Mouse (Mus musculus) hindbrain, postnatal 0 days (tissue): ENCODE data around the gene Utp20. TPM values are rescaled to one million over a fixed set of nuclear protein-coding genes. Genes with fewer than 3 reads are reported as not detected.
"Not testable (repeated sequence)": the region's sequence is repeated elsewhere in the genome, so short reads cannot be mapped to it uniquely, and the experiment has no call there.

Source experiments
- ATAC-seq: fragments of 200-750 bp; cut with Nextera tagmentation; 2 replicates; pipeline ENCODE4 v1.8.0; 2017; ENCODE audit warnings: mild to moderate bottlenecking, moderate TSS enrichment, moderate library complexity
- DNase-seq: peaks from one replicate; pipeline ENCODE4 v3.0.0-alpha.2; 2015; ENCODE audit warnings: low spot score
- H3K27ac ChIP-seq: fragments of 300-500 bp; sonication (generic); 2 replicates; pipeline ENCODE4 v1.5.1; 2014; ENCODE audit warnings: mild to moderate bottlenecking
- H3K27me3 ChIP-seq: fragments of 300-500 bp; sonication (generic); 2 replicates; pipeline ENCODE4 v1.6.1; 2014; ENCODE audit warnings: low read length, mixed read lengths; ENCODE audit not compliant: insufficient read depth
- H3K36me3 ChIP-seq: fragments of 300-500 bp; sonication (generic); 2 replicates; pipeline ENCODE4 v1.6.1; 2014; ENCODE audit warnings: low read length, mixed read lengths; ENCODE audit not compliant: insufficient read depth
- H3K4me1 ChIP-seq: fragments of 300-500 bp; sonication (generic); 2 replicates; pipeline ENCODE4 v1.6.1; 2014; ENCODE audit warnings: antibody characterized with exemption, low read length, mixed read lengths; ENCODE audit not compliant: insufficient read depth
- H3K4me2 ChIP-seq: fragments of 300-500 bp; sonication (generic); 2 replicates; pipeline ENCODE4 v1.6.1; 2014; ENCODE audit warnings: low read depth, mild to moderate bottlenecking, low read length, moderate library complexity, mixed read lengths
- H3K4me3 ChIP-seq: fragments of 300-500 bp; sonication (generic); 2 replicates; pipeline ENCODE4 v1.5.1; 2014; ENCODE audit warnings: low read length
- H3K9ac ChIP-seq: fragments of 300-500 bp; sonication (generic); replicated peaks from 2 replicates; pipeline ENCODE4 v1.6.1; 2014; ENCODE audit warnings: mild to moderate bottlenecking, low read length, moderate library complexity, mixed read lengths
- H3K9me3 ChIP-seq: fragments of 300-500 bp; sonication (generic); 2 replicates; pipeline ENCODE4 v1.6.1; 2016; ENCODE audit warnings: low read length, mixed read lengths
- CTCF ChIP-seq: IDR thresholded peaks from 2 replicates; pipeline ENCODE4 v1.5.1; 2016; ENCODE audit warnings: antibody characterized with exemption, control low read depth, low read depth
- WGBS: fragments of 180-500 bp; shearing (Covaris S2); extraction: QIAGEN DNeasy Blood & Tissue Kit; methylation state at CpG from one replicate; pipeline ENCODE4 v1.1.7; 2014; 5-methylcytosine and 5-hydroxymethylcytosine counted together
- polyA plus RNA-seq: library from polyadenylated mRNA; unstranded; fragments of >200 nt; fragmentation: Nextera tagmentation; extraction: Ambion mirVana; gene quantifications from 2 replicates; pipeline ENCODE4 v1.2.1, GENCODE M21; 2015
- total RNA-seq: library from RNA; depleted of rRNA; stranded (reverse); fragments of >200 nt; gene quantifications from 2 replicates; pipeline ENCODE4 v1.2.3, GENCODE M21; 2014

Gene Utp20
- total and polyA plus RNA-seq, 2 experiments from 2014 or later, result 4.7 to 9.1 TPM

- Histone ChIP-seq H3K27ac (no peak overlapping the region), H3K36me3 (peaks cover 62% of the 10 kb centered on the region), H3K9ac (no peak overlapping the region), H3K27me3 (no peaks in the 10 kb centered on the region), H3K4me3 (no peak overlapping the region), H3K4me2 (no peak overlapping the region), H3K9me3 (no peaks in the 10 kb centered on the region), H3K4me1 (no peaks in the 10 kb centered on the region)
- DNase-seq (no peak), ATAC-seq (no peak)
- no peak for TF ChIP-seq CTCF
- WGBS, result 99% methylated on average over 7 of the region's 7 CpGs
Measured at GRCm38 (mm10) chr10:88769676-88770075, 56.9 kb downstream of the Utp20 start.

GRCm38 (mm10) chr10:88768961-88769360 lies 57.6 kb downstream of the Utp20 start:
- H3K36me3 ChIP-seq, result peaks cover 66% of the 10 kb centered on the region
- no peaks in the 10 kb centered on the region for H3K27me3 ChIP-seq
- no peaks in the 10 kb centered on the region for H3K4me1 ChIP-seq
- no peak overlapping the region for H3K9ac ChIP-seq
- no peaks in the 10 kb centered on the region for H3K9me3 ChIP-seq
- H3K4me3 ChIP-seq, result no peak overlapping the region
- ATAC-seq (no peak), DNase-seq (no peak)
- H3K4me2 ChIP-seq, result no peak overlapping the region
- no peak for TF ChIP-seq CTCF
- H3K27ac ChIP-seq, result no peak overlapping the region
- 93% methylated on average over 5 of the region's 5 CpGs for WGBS

GRCm38 (mm10) chr10:88765431-88766142 lies 61.0 kb downstream of the Utp20 start:
- H3K36me3 ChIP-seq, result peaks cover 58% of the 10 kb centered on the region
- no peak for ATAC-seq
- WGBS, result 92% methylated on average over 15 of the region's 15 CpGs
- H3K27ac ChIP-seq, result no peak overlapping the region
- no peak overlapping the region for H3K9ac ChIP-seq
- H3K27me3 ChIP-seq, result no peaks in the 10 kb centered on the region
- no peaks in the 10 kb centered on the region for H3K4me1 ChIP-seq
- no peak for TF ChIP-seq CTCF
- no peak overlapping the region for H3K4me3 ChIP-seq
- no peak for DNase-seq
- H3K4me2 ChIP-seq, result no peak overlapping the region
- H3K9me3 ChIP-seq, result no peaks in the 10 kb centered on the region

GRCm38 (mm10) chr10:88761524-88762212 lies 64.9 kb downstream of the Utp20 start:
- no peak for DNase-seq
- Histone ChIP-seq H3K4me3 (no peak overlapping the region), H3K9ac (no peak overlapping the region), H3K9me3 (no peaks in the 10 kb centered on the region), H3K27me3 (no peaks in the 10 kb centered on the region), H3K27ac (no peak overlapping the region), H3K36me3 (peaks cover 45% of the 10 kb centered on the region), H3K4me1 (no peaks in the 10 kb centered on the region), H3K4me2 (no peak overlapping the region)
- no peak for TF ChIP-seq CTCF
- 93% methylated on average over 13 of the region's 13 CpGs for WGBS
- ATAC-seq, result no peak

GRCm38 (mm10) chr10:88741426-88741825 lies 85.2 kb downstream of the Utp20 start:
- no peak for TF ChIP-seq CTCF
- Histone ChIP-seq H3K36me3 (peaks cover 26% of the 10 kb centered on the region; the same call in 1 of the 2 replicates), H3K4me3 (no peak overlapping the region), H3K4me1 (no peaks in the 10 kb centered on the region), H3K9ac (no peak overlapping the region), H3K4me2 (no peak overlapping the region), H3K27me3 (no peaks in the 10 kb centered on the region), H3K27ac (no peak overlapping the region), H3K9me3 (no peaks in the 10 kb centered on the region)
- ATAC-seq (no peak), DNase-seq (no peak)
- WGBS, result 86% methylated on average over 2 of the region's 2 CpGs

- no peak for TF ChIP-seq CTCF
- Histone ChIP-seq H3K4me2 (no peak overlapping the region), H3K9ac (no peak overlapping the region), H3K27ac (no peak overlapping the region), H3K36me3 (peaks cover 26% of the 10 kb centered on the region; the same call in 1 of the 2 replicates), H3K4me1 (no peaks in the 10 kb centered on the region), H3K4me3 (no peak overlapping the region), H3K27me3 (no peaks in the 10 kb centered on the region), H3K9me3 (no peaks in the 10 kb centered on the region)
- WGBS, result 87% methylated on average over 5 of the region's 5 CpGs
- no peak for ATAC-seq
- DNase-seq, result no peak
Measured at GRCm38 (mm10) chr10:88740781-88741180, 85.8 kb downstream of the Utp20 start.

GRCm38 (mm10) chr10:88739818-88740217 lies 86.8 kb downstream of the Utp20 start:
- H3K9me3 ChIP-seq, result no peaks in the 10 kb centered on the region
- TF ChIP-seq CTCF, result no peak
- 86% methylated on average over 1 of the region's 1 CpGs for WGBS
- ATAC-seq, result no peak
- H3K36me3 ChIP-seq, result peaks cover 21% of the 10 kb centered on the region; the same call in 1 of the 2 replicates
- H3K27me3 ChIP-seq, result no peaks in the 10 kb centered on the region
- no peaks in the 10 kb centered on the region for H3K4me1 ChIP-seq
- no peak overlapping the region for H3K4me3 ChIP-seq
- DNase-seq, result no peak
- H3K9ac ChIP-seq, result no peak overlapping the region
- H3K27ac ChIP-seq, result no peak overlapping the region
- no peak overlapping the region for H3K4me2 ChIP-seq

- not testable (repeated sequence) for H3K27me3 ChIP-seq
- 97% methylated on average over 8 of the region's 8 CpGs for WGBS
Measured at GRCm38 (mm10) chr10:88739074-88739473, 87.5 kb downstream of the Utp20 start.

More at GRCm38 (mm10) chr10:88739074-88739473, 87.5 kb downstream of the Utp20 start:
- DNase-seq, H3K4me2 ChIP-seq, H3K27ac ChIP-seq, ATAC-seq, H3K4me3 ChIP-seq, H3K9ac ChIP-seq, H3K4me1 ChIP-seq, H3K9me3 ChIP-seq: not testable (repeated sequence)
- peaks cover 14% of the 10 kb centered on the region; the same call in 1 of the 2 replicates for H3K36me3 ChIP-seq
